Mouse (Mus musculus) common myeloid progenitor, adult 5-6 weeks (primary cell): ENCODE measurements at regions not wholly inside any gene's neighbourhood (a gene's known extent, or its start where the extent isn't known, plus 50 kb on each side); places are given as distances from the start of the nearest gene placed in this dataset.

Experiments
- ATAC-seq: replicated peaks from 2 replicates; pipeline ENCODE4 v1.8.0; 2016; ENCODE audit warnings: low read depth, mild to moderate bottlenecking, moderate TSS enrichment, inconsistent platforms; ENCODE audit not compliant: poor library complexity, severe bottlenecking

DNA sequence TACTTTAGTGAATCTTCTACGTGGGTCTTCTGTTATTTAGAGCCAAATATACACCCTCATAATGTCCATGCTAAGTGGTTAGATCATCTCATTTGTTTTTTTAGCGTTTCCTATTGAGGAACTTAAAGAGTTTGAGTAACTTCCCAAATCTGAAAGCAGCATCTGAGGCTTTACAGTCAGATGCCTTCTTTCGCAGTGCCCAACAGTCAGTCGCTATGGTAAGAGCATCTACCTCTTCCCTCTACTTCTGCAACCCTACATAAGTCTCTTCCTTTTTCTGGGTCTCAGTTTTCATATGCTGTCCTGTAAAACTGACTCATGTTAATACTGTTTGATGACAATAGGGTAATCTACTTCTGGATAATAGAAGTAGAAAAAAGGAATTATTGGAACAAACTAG is 146.8 kb downstream of the Ktn1 start:
- peak; percentile 54; the same call in 1 of the 2 replicates for ATAC-seq

DNA sequence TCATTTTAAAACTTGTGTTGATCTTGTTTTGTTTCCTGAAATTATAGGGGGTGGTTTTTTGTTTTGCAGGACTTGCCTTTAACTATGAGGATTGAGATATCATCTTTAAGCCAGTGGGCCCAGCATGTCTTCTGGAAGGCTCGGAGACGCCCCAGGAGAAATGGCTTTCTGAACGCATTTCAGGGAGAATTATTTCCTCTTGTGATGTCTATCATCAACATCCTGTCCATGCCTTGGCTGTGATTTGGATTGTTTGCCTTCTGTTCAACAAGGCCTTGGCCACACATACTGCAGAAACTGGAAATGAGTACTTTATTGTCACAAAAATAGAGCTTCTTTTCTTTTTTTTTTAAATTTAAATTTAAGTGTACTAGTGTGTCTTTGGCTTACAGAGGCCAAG is 150.0 kb downstream of the Ktn1 start:
- no peak for ATAC-seq

DNA sequence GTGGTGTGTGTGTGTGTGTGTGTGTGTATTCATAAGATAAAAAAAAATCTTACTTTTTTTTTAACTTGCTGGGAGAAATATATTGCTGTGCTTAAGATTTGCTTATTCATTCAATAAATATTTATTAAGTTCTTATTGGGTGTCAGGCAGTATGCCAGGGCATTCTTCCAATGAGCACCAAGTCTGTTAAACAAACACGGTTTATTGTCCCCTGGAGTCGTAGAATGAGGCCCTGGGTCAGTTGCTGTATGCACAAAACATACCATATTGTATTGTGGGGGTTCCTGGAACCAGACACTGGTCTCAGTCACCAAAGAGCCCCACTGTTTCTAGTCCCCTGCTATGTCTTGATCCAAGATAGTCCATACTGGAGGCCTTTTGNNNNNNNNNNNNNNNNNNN is 151.3 kb downstream of the Ktn1 start:
- no peak for ATAC-seq

- ATAC-seq, result no peak
These were observed 157.0 kb downstream of the Ktn1 start for GRCm38 (mm10) chr14:47805202-47805601.

DNA sequence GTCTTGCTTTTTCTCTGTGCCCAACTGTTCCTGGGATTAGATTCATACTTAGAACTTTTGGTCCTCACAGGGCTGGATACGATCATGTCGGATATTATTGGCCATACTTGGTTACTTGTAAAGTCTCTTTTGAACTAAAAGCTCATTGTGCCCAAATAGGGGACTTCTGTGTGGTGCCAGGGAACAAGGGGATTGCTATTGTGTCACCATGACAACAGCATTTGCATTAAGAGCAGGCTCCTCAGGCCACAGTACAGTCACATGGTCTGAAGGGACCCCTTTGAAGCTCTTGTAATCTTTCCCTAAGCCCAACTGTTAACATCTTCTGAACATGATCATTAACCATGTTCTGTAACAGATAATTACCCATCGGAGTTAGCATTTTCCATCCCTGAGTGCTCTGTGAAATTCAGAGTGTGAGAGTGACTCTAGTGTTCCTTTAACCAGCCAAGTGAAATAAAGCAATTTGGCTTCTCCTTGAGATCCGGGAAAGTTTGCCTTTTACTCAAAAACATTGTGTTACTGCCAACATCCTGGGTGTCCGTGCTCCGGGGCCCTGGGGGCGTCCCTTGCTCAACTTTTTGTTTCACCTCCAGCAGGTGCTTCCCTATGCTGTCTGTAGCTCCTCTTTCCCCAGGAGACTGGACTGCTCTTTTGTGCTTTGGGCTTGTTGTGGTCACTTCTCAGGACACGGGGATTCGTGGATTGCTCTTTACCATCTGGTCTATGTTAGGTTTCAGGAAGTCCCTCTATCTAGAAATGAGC is 157.7 kb downstream of the Ktn1 start:
- ATAC-seq, result no peak

DNA sequence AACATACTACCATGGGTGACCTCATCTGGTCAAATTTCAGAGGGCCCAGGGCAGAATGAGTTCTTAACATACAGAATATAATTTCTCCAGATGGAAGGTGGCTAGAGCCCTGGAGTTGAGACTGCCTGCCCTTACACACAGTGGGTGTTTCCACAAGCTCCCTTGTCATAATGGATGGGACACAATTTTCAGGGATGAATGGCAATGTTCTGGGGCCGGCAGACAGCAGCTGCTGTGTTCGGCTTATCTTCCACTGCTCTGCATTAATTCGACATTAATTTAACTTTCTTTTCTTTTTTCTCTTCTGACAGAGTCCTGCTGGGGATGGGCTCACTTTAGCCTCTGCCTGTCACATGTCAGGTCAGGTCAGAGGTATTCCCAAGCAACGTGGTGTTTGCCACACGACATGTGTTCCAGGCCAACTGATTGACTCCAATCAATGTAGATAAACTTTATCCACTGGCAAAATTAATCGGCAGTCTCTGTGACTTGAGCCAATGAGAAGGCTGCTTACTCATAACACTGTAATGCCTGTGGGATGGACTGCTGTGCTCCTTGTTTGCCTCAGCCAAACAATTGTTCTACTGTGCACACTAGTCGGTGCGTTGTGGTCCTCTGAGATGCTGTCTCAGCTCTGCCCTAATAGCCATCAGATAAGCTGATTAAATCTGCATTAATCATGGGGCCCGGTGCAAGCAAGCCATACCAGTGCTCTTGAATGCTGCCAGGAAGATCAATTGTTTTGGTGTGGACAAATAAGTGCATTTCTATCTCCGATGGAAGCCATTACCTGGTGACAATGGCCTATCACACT is 160.1 kb downstream of the Ktn1 start:
- no peak for ATAC-seq

- no peak for ATAC-seq
These were observed 170.0 kb downstream of the Ktn1 start for GRCm38 (mm10) chr14:47818224-47818623.

- no peak for ATAC-seq
These were observed 170.4 kb downstream of the Ktn1 start for GRCm38 (mm10) chr14:47818641-47819040.

GRCm38 (mm10) chr14:47820571-47821143 is 172.4 kb downstream of the Ktn1 start:
- peak; percentile 74 for ATAC-seq

GRCm38 (mm10) chr14:47823182-47823581 is 174.9 kb downstream of the Ktn1 start:
- ATAC-seq, result no peak

DNA sequence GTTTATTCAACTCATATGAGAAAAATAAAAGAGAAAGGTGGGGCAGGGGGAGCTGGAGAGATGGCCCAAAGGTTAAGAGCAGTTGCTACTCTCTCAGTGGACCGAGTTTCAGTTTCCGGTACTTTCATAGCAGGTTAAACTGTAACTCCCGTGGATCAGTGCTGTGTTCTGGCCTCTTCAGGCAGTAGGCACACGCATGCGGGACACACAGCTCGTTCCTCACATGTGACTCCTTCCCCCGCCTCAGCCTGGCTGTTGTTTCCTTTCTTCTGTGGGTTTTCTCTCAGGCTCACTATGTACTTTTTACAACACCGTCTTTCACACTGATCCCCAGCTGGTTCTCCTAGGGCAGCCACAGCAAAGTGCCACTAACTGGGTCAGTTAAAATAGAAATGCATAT is 175.4 kb downstream of the Ktn1 start:
- ATAC-seq, result peak; percentile 43; the same call in 1 of the 2 replicates

DNA sequence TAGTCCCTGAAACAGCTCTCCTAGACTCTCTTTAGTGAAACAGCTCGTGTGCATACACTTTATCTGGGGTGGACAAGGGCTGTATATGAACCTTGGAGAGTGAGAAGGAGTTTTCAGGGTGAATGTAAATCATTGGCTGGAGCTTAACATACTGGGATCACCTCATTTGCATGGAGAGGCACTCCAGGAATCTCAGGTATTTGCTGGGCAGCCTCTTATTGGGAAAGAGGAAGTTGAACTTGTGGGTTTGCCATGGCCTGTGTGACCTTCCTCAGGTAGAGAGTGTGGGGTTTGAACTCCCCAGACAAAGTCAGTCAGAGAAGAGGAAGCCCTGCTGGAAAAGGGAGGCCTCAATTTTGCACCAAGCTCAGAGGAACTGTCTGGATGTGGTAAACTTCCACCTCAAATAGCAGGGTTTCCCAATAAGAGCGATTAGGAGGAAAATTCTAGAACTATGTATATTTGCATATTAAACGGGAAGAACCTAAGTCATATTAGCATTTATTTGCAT is 177.3 kb downstream of the Ktn1 start:
- ATAC-seq, result peak; percentile 71

- no peak for ATAC-seq
These were observed 178.3 kb downstream of the Ktn1 start for GRCm38 (mm10) chr14:47826545-47826944.

- ATAC-seq, result no peak
These were observed 179.4 kb downstream of the Ktn1 start for GRCm38 (mm10) chr14:47827623-47828022.

DNA sequence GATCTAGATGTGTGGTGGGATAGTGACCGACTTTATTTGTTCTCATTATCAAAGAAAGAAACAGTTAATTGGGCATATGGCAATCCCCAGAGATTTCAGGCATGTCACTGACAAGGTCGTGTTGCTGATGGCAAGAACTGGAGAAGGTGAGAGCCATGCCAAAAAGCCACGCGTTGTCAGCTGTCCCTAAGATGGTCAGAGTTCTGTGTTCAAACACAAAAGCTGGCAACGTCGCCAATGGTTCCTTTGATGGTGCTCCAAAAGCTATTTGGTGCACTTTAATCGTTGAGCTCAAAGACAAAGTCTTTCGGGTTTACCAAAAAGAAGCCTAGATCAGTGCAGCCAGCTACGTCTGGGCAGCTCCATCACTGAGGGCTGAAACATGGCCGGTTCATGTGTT is 185.4 kb downstream of the Ktn1 start:
- ATAC-seq, result no peak

DNA sequence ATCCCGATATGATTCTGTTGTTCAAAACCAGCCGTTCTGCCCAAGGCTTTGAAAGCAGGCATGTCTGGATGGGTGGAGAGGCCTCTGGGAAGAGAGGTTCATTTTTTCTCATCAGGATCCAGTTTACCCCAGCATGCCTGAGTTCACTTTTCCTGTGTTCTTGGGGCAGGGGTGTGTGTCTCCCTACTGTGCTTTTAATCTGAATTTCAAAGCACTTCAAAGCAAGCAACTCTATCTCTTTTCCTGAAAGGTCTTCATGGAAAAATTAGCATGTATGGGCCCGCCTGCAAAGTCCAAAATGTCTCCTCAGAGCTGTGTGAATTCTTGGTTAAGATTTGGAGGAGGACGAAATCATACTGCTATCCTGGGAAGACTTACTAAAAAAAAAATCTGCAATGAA is 187.2 kb downstream of the Ktn1 start:
- no peak for ATAC-seq

DNA sequence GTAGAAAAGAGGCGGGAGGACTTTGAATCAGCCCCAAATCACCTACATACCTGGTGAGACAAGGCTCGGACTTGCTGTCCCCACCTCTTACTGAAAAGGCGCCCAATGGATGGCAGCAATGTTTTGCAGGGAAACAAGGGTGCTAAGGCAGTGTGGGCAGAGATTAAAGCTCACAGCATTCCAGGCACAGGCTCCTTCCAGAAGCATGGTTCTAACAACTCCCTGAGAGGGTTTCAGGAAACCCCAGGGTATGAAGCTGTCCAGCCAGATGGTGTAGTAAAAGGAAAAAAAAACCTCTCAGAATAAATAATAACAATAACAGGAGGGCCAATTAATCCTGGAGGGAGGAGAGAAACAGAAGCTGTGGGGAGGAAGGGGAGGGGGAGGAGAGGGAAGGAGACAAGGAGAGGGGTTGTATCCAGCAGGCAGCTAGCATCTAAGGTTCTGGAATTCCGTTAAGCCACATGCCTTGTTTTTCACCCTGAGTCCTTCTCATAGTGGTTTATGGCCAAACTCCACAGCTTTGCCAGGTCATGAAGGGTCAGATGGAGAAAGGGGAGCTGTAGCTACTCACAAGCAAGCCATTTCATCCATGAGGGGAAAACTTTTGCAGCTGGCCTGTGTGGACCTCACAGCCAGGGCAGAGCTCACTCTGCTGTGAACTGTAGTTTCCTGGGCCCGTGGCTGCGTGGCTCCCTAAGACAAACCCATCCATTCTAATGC is 191.4 kb downstream of the Ktn1 start:
- no peak for ATAC-seq

- ATAC-seq, result no peak
These were observed 196.1 kb downstream of the Ktn1 start for GRCm38 (mm10) chr14:47844366-47844765.

GRCm38 (mm10) chr14:47848861-47849260 is 200.6 kb downstream of the Ktn1 start:
- ATAC-seq, result no peak

GRCm38 (mm10) chr14:47856280-47856765 is 208.1 kb downstream of the Ktn1 start:
- no peak for ATAC-seq
